Comparison of ENCODE assay signal across 25 mouse cellular contexts in genomic region chr2:170618862-170619492, GRCm38 (mm10). TPM values are rescaled to one million over a fixed set of nuclear protein-coding genes. Genes with fewer than 3 reads are reported as not detected.
DNase-seq lines count a peak whose midpoint lies in the region; ATAC-seq lines count a peak whose summit lies in the region.
"Had no signal": no experiment of that assay in that cellular context is flagged by ENCODE, and none has a peak within 500 bp of the region (broad histone marks: within the 10 kb centered on the region; RNA-seq: fewer than 3 reads in every experiment).

No protein-coding gene starts in this region.

- H3K27ac ChIP-seq in forebrain, embryonic 16.5 days (ENCODE audit: low read length) = peak overlapping the region; percentile 7; the same call in 1 of the 2 replicates
- H3K27ac ChIP-seq in neural tube, embryonic 12.5 days = no peak overlapping the region
- no peak overlapping the region for H3K27ac ChIP-seq in embryonic facial prominence, embryonic 10.5 days (replicated peaks)
- no peak overlapping the region for H3K27ac ChIP-seq in liver, embryonic 11.5 days (ENCODE audit: low read depth, low read length)
- H3K27ac ChIP-seq: limb, embryonic 13.5 days; liver, embryonic 15.5 days; midbrain, embryonic 15.5 days had no signal

- ATAC-seq in forebrain, embryonic 16.5 days = peak; percentile 67
- peak; percentile 58; the same call in 1 of the 2 replicates for ATAC-seq in neural tube, embryonic 12.5 days (ENCODE audit: low FRiP score, low read depth)
- no peak for ATAC-seq in liver, embryonic 11.5 days (replicated peaks; ENCODE audit: low FRiP score)
- ATAC-seq: midbrain, embryonic 15.5 days had no signal

- H3K9ac ChIP-seq in forebrain, embryonic 16.5 days (replicated peaks; ENCODE audit: low read depth, low read length) = no peak overlapping the region; the same call in 1 of the 2 replicates
- no peak overlapping the region for H3K9ac ChIP-seq in neural tube, embryonic 12.5 days
- H3K9ac ChIP-seq in liver, embryonic 11.5 days (ENCODE audit: low read depth, low read length) = no peak overlapping the region
- H3K9ac ChIP-seq: limb, embryonic 13.5 days; liver, embryonic 15.5 days; midbrain, embryonic 15.5 days had no signal

- H3K4me2 ChIP-seq in forebrain, embryonic 16.5 days (ENCODE audit: low read length) = peak overlapping the region; percentile 12
- H3K4me2 ChIP-seq in neural tube, embryonic 12.5 days (replicated peaks) = peak overlapping the region; percentile 22; the same call in 1 of the 2 replicates
- H3K4me2 ChIP-seq in liver, embryonic 11.5 days = no peak overlapping the region
- H3K4me2 ChIP-seq: limb, embryonic 13.5 days; liver, embryonic 15.5 days; midbrain, embryonic 15.5 days had no signal

- no peaks in the 10 kb centered on the region for H3K36me3 ChIP-seq in forebrain, embryonic 16.5 days (ENCODE audit: control insufficient read depth, insufficient read depth)
- no peaks in the 10 kb centered on the region for H3K36me3 ChIP-seq in neural tube, embryonic 12.5 days
- no peaks in the 10 kb centered on the region for H3K36me3 ChIP-seq in embryonic facial prominence, embryonic 10.5 days (replicated peaks)
- no peaks in the 10 kb centered on the region for H3K36me3 ChIP-seq in liver, embryonic 11.5 days (ENCODE audit: control insufficient read depth, insufficient read depth, low read length)
- H3K36me3 ChIP-seq: limb, embryonic 13.5 days; liver, embryonic 15.5 days; midbrain, embryonic 15.5 days had no signal

- WGBS in forebrain, embryonic 16.5 days = 34% methylated on average over 12 of the region's 12 CpGs
- 38% methylated on average over 12 of the region's 12 CpGs for WGBS in neural tube, embryonic 12.5 days
- 84% methylated on average over 12 of the region's 12 CpGs for WGBS in embryonic facial prominence, embryonic 10.5 days
- WGBS in liver, embryonic 11.5 days = 75% methylated on average over 12 of the region's 12 CpGs

- intact Hi-C loops in left cerebral cortex, postnatal 14 days (cut with DNase I) = no loop called here
- intact Hi-C loops in left cerebral cortex, postnatal 10 days (cut with DNase I) = no loop called here

- H3K27me3 ChIP-seq in forebrain, embryonic 16.5 days (replicated peaks; ENCODE audit: control insufficient read depth, insufficient read depth, low read length) = no peaks in the 10 kb centered on the region
- no peaks in the 10 kb centered on the region for H3K27me3 ChIP-seq in neural tube, embryonic 12.5 days (replicated peaks)
- H3K27me3 ChIP-seq in embryonic facial prominence, embryonic 10.5 days (replicated peaks; ENCODE audit: low read depth, poor library complexity, severe bottlenecking) = no peaks in the 10 kb centered on the region
- H3K27me3 ChIP-seq in liver, embryonic 11.5 days (replicated peaks; ENCODE audit: control insufficient read depth, insufficient read depth, low read length) = no peaks in the 10 kb centered on the region
- H3K27me3 ChIP-seq: liver, embryonic 15.5 days; midbrain, embryonic 15.5 days had no signal

- H3K9me3 ChIP-seq in forebrain, embryonic 16.5 days (ENCODE audit: control insufficient read depth, low read length) = no peaks in the 10 kb centered on the region
- no peaks in the 10 kb centered on the region for H3K9me3 ChIP-seq in neural tube, embryonic 12.5 days
- H3K9me3 ChIP-seq in embryonic facial prominence, embryonic 10.5 days = no peaks in the 10 kb centered on the region
- no peaks in the 10 kb centered on the region for H3K9me3 ChIP-seq in liver, embryonic 11.5 days (ENCODE audit: control insufficient read depth, low read length)
- H3K9me3 ChIP-seq: limb, embryonic 13.5 days; midbrain, embryonic 15.5 days had no signal

- DNase-seq in frontal cortex, adult 2 months (ENCODE audit: extremely low spot score in 1 of 2, low spot score in 1 of 2) = peak; percentile 12 to 60
- no peak for DNase-seq in frontal cortex, postnatal 10 days (ENCODE audit: low spot score in 2 of 2)
- DNase-seq in left cerebral cortex, postnatal 14 days (ENCODE audit: low spot score in 2 of 2) = peak; percentile 14 to 39
- no peak for DNase-seq in left cerebral cortex, postnatal 10 days (ENCODE audit: extremely low spot score in 1 of 2, low spot score in 2 of 2)
- DNase-seq in embryonic facial prominence, embryonic 10.5 days (ENCODE audit: low spot score) = no peak
- DNase-seq in liver, embryonic 11.5 days (ENCODE audit: low spot score) = no peak
- DNase-seq: adrenal gland, postnatal 10 days; B cell, adult 2 months; cerebellum, adult 2 months; gastrocnemius, postnatal 14 days; kidney, adult 2 months; kidney, postnatal 14 days; lung, postnatal 10 days; thymus, postnatal 36 days had no signal

- peaks cover 12% of the 10 kb centered on the region for H3K4me1 ChIP-seq in forebrain, embryonic 16.5 days (replicated peaks; ENCODE audit: control insufficient read depth, insufficient read depth, low read length)
- H3K4me1 ChIP-seq in neural tube, embryonic 12.5 days = peaks cover 4% of the 10 kb centered on the region; the same call in 1 of the 2 replicates
- no peaks in the 10 kb centered on the region for H3K4me1 ChIP-seq in embryonic facial prominence, embryonic 10.5 days
- H3K4me1 ChIP-seq in liver, embryonic 11.5 days (replicated peaks; ENCODE audit: control insufficient read depth, insufficient read depth, low read length) = no peaks in the 10 kb centered on the region
- H3K4me1 ChIP-seq: liver, embryonic 15.5 days had no signal

- no peak overlapping the region for H3K4me3 ChIP-seq in forebrain, embryonic 16.5 days (replicated peaks; ENCODE audit: low read length)
- H3K4me3 ChIP-seq in neural tube, embryonic 12.5 days = no peak overlapping the region
- H3K4me3 ChIP-seq in embryonic facial prominence, embryonic 10.5 days = no peak overlapping the region
- H3K4me3 ChIP-seq in liver, embryonic 11.5 days (ENCODE audit: low read depth, low read length) = no peak overlapping the region
- H3K4me3 ChIP-seq: erythroblast, embryonic 14.5 days; limb, embryonic 13.5 days; liver, embryonic 15.5 days; midbrain, embryonic 15.5 days had no signal

RNA-seq across cellular contexts. Expression of gene 4930470P17Rik, which starts 17.2 kb away (rescaled TPM):
- not detected in 2 replicates for polyA plus RNA-seq in frontal cortex, adult 2 months (2012; rRNA removed)
- not detected for total RNA-seq in left cerebral cortex, postnatal 14 days (2021)
- not detected for total RNA-seq in left cerebral cortex, postnatal 10 days (2021)
- not detected in 2 replicates for polyA plus RNA-seq in forebrain, embryonic 16.5 days (2015; fragmentation: Nextera tagmentation; extraction: Ambion mirVana)
- not detected in 2 replicates for polyA plus RNA-seq in neural tube, embryonic 12.5 days (2016; fragmentation: Nextera tagmentation; extraction: Ambion mirVana)
- not detected in 2 replicates for polyA plus RNA-seq in embryonic facial prominence, embryonic 10.5 days (2016; fragmentation: Nextera tagmentation; extraction: Ambion mirVana)
- not detected in 2 replicates for polyA plus RNA-seq in liver, embryonic 11.5 days (2014; fragmentation: Nextera tagmentation; extraction: Ambion mirVana)
- total RNA-seq: adrenal gland, postnatal 10 days; gastrocnemius, postnatal 14 days; heart, adult 8-10 months; layer of hippocampus, postnatal 36 days; megakaryocyte, adult 5-6 weeks had no signal
- polyA plus RNA-seq: cerebellum, adult 2 months; embryonic facial prominence, embryonic 11.5 days; erythroblast, embryonic 14.5 days; heart, embryonic 16.5 days; kidney, adult 2 months; limb, embryonic 13.5 days; liver, embryonic 15.5 days; midbrain, embryonic 15.5 days had no signal

Comparison
In these comparisons a context has a peak if more than half of its experiments do, and no peak if none do; other contexts are left out.
1. DNase-seq: peak in frontal cortex, adult 2 months (2 of 2) and left cerebral cortex, postnatal 14 days (2 of 2); none in frontal cortex, postnatal 10 days (0 of 2), left cerebral cortex, postnatal 10 days (0 of 2), embryonic facial prominence, embryonic 10.5 days (single experiment) and liver, embryonic 11.5 days (single experiment).